8 mouse cellular contexts compared by ENCODE assay signal in genomic region chr10:121587371-121587840, GRCm38 (mm10). TPM values are rescaled to one million over a fixed set of nuclear protein-coding genes. Genes with fewer than 3 reads are reported as not detected.
DNase-seq lines count a peak whose midpoint lies in the region; TF ChIP-seq lines count a peak whose summit lies in the region.

No protein-coding gene starts in this region.

- peak; percentile 17 for DNase-seq in heart, adult 8-10 months (ENCODE audit: low spot score)
- DNase-seq in heart, adult 18-20 months = no peak
- DNase-seq in hindbrain, embryonic 10.5 days (ENCODE audit: low spot score) = no peak
- DNase-seq in MN1 (ENCODE audit: low spot score) = no peak
- DNase-seq in thymus, postnatal 4 days = no peak
- no peak for DNase-seq in layer of hippocampus, postnatal 10 days (ENCODE audit: low spot score in 2 of 2)

- H3K4me3 ChIP-seq in ES-Bruce4 (ENCODE audit: low read depth, low read length) = no peak overlapping the region
- peak overlapping the region; percentile 83 for H3K4me3 ChIP-seq in hindbrain, embryonic 10.5 days
- peak overlapping the region; percentile 97 for H3K4me3 ChIP-seq in megakaryocyte, embryonic 14.5 days (replicated peaks)

- H3K4me1 ChIP-seq in ES-Bruce4 (ENCODE audit: control insufficient read depth, insufficient read depth, low read length) = no peaks in the 10 kb centered on the region
- peaks cover 13% of the 10 kb centered on the region for H3K4me1 ChIP-seq in hindbrain, embryonic 10.5 days (replicated peaks)
- H3K4me1 ChIP-seq in megakaryocyte, embryonic 14.5 days = peaks cover 53% of the 10 kb centered on the region

- WGBS in hindbrain, embryonic 10.5 days = 67% methylated on average over 6 of the region's 6 CpGs

- no peaks in the 10 kb centered on the region for H3K27me3 ChIP-seq in ES-Bruce4 (ENCODE audit: control insufficient read depth, insufficient read depth, low read length, poor library complexity, severe bottlenecking)
- no peaks in the 10 kb centered on the region for H3K27me3 ChIP-seq in hindbrain, embryonic 10.5 days (ENCODE audit: insufficient read depth, poor library complexity, severe bottlenecking)
- H3K27me3 ChIP-seq in megakaryocyte, embryonic 14.5 days (replicated peaks) = no peaks in the 10 kb centered on the region

- no peak for TF ChIP-seq CTCF in ES-Bruce4 (IDR thresholded peaks at IDR 0.05; ENCODE audit: low read depth, low read length)

- H3K27ac ChIP-seq in ES-Bruce4 (ENCODE audit: insufficient read depth, low read length) = no peak overlapping the region
- peak overlapping the region; percentile 94; the same call in 1 of the 2 replicates for H3K27ac ChIP-seq in hindbrain, embryonic 10.5 days

- TF ChIP-seq POLR2A in ES-Bruce4 (IDR thresholded peaks at IDR 0.05; ENCODE audit: insufficient read depth, low read length) = no peak

- no peaks in the 10 kb centered on the region for H3K9me3 ChIP-seq in ES-Bruce4 (replicated peaks; ENCODE audit: control insufficient read depth, insufficient read depth, low read length, poor library complexity, severe bottlenecking)
- no peaks in the 10 kb centered on the region for H3K9me3 ChIP-seq in hindbrain, embryonic 10.5 days
- H3K9me3 ChIP-seq in megakaryocyte, embryonic 14.5 days = no peaks in the 10 kb centered on the region; the same call in 1 of the 2 replicates

- H3K9ac ChIP-seq in ES-Bruce4 (ENCODE audit: low read depth, poor library complexity, severe bottlenecking) = peak overlapping the region; percentile 95

- peaks cover 2% of the 10 kb centered on the region for H3K36me3 ChIP-seq in ES-Bruce4 (ENCODE audit: control insufficient read depth, insufficient read depth, low read length, poor library complexity, severe bottlenecking)
- peaks cover 50% of the 10 kb centered on the region for H3K36me3 ChIP-seq in hindbrain, embryonic 10.5 days
- peaks cover 49% of the 10 kb centered on the region for H3K36me3 ChIP-seq in megakaryocyte, embryonic 14.5 days (replicated peaks; ENCODE audit: low read length)

- TF ChIP-seq EP300 in ES-Bruce4 (IDR thresholded peaks at IDR 0.05; ENCODE audit: insufficient read depth, low read depth, low read length) = no peak

RNA-seq across cellular contexts. Expression of gene Tbk1, which starts 0.8 kb away (rescaled TPM):
- 10 to 100 TPM; 12.0 to 17.2 (median 16.2) TPM for total RNA-seq in heart, adult 8-10 months (2022)
- 10 to 100 TPM; 18.4 to 21.3 TPM for total RNA-seq in heart, adult 18-20 months (2021)
- polyA plus RNA-seq in ES-Bruce4 (2011; ENCODE audit: insufficient read depth, insufficient read length, low read depth, missing spikeins) = 50.4 and 51.4 TPM in 2 replicates
- 29.7 and 30.6 TPM in 2 replicates for polyA plus RNA-seq in hindbrain, embryonic 10.5 days (2016; fragmentation: Nextera tagmentation; extraction: Ambion mirVana)
- polyA plus RNA-seq in megakaryocyte, embryonic 14.5 days (2012; ENCODE audit: insufficient read depth, low replicate concordance) = 2.7 TPM in 1 of 2 replicates, not detected in the other
- 10 to 100 TPM; 40.9 to 43.7 TPM for total RNA-seq in layer of hippocampus, postnatal 10 days (2021)

RNA-seq across cellular contexts. Expression of gene Xpot, which starts 38.7 kb away (rescaled TPM):
- total RNA-seq in heart, adult 8-10 months (2022) = 10 to 100 TPM; 29.2 to 31.6 (median 31.1) TPM
- 10 to 100 TPM; 22.6 to 28.5 TPM for total RNA-seq in heart, adult 18-20 months (2021)
- polyA plus RNA-seq in ES-Bruce4 (2011; ENCODE audit: insufficient read depth, insufficient read length, low read depth, missing spikeins) = 132 and 139 TPM in 2 replicates
- polyA plus RNA-seq in hindbrain, embryonic 10.5 days (2016; fragmentation: Nextera tagmentation; extraction: Ambion mirVana) = 42.4 and 51.5 TPM in 2 replicates
- polyA plus RNA-seq in megakaryocyte, embryonic 14.5 days (2012; ENCODE audit: insufficient read depth, low replicate concordance) = 13.3 and 24.8 TPM in 2 replicates
- 10 to 100 TPM; 69.5 to 72.9 TPM for total RNA-seq in layer of hippocampus, postnatal 10 days (2021)

RNA-seq across cellular contexts. Expression of gene D930020B18Rik, which starts 54.0 kb away (rescaled TPM):
- total RNA-seq in heart, adult 8-10 months (2022) = not detected
- not detected for total RNA-seq in heart, adult 18-20 months (2021)
- polyA plus RNA-seq in ES-Bruce4 (2011; ENCODE audit: insufficient read depth, insufficient read length, low read depth, missing spikeins) = 0.51 and 0.75 TPM in 2 replicates
- polyA plus RNA-seq in hindbrain, embryonic 10.5 days (2016; fragmentation: Nextera tagmentation; extraction: Ambion mirVana) = 0.11 TPM in 1 of 2 replicates, not detected in the other
- not detected in 2 replicates for polyA plus RNA-seq in megakaryocyte, embryonic 14.5 days (2012; ENCODE audit: insufficient read depth, low replicate concordance)
- total RNA-seq in layer of hippocampus, postnatal 10 days (2021) = under 1 TPM; 0.22 to 0.43 TPM
